Mouse (Mus musculus) ES-E14 (cell line): ENCODE results near the gene Hspbp1. TPM values are rescaled to one million over a fixed set of nuclear protein-coding genes. Genes with fewer than 3 reads are reported as not detected.

ENCODE experiments used
- DNase-seq: peaks from one replicate; pipeline ENCODE4 v3.0.0-alpha.2; 2013; ENCODE audit warnings: low read depth, low spot score
- H3K27ac ChIP-seq: 2 replicates; pipeline ENCODE4 v1.5.1; 2012; ENCODE audit warnings: low read depth, mild to moderate bottlenecking, low read length, moderate library complexity, mixed read lengths; ENCODE audit not compliant: poor library complexity, insufficient read depth, severe bottlenecking
- H3K36me3 ChIP-seq: 2 replicates; pipeline ENCODE4 v1.6.1; 2012; ENCODE audit warnings: mild to moderate bottlenecking, low read length, moderate library complexity, mixed read lengths; ENCODE audit not compliant: control insufficient read depth, poor library complexity, insufficient read depth, severe bottlenecking
- H3K4me1 ChIP-seq, 2 experiments: fragments of 150-350 bp in 1 of 2; sonication (generic) in 1 of 2; 2 replicates each; pipeline ENCODE4 v1.6.1; 2012; ENCODE audit warnings: low read length in 2 of 2, mild to moderate bottlenecking in 1 of 2, mixed read lengths in 1 of 2; ENCODE audit not compliant: control insufficient read depth in 2 of 2, insufficient read depth in 2 of 2, poor library complexity in 1 of 2
- H3K4me3 ChIP-seq, 2 experiments: fragments of 150-350 bp in 1 of 2; sonication (generic) in 1 of 2; 2 replicates each; pipeline ENCODE4 v1.5.1; 2012; ENCODE audit warnings: low read length in 2 of 2, low read depth in 1 of 2, mild to moderate bottlenecking in 1 of 2, mixed read lengths in 1 of 2; ENCODE audit not compliant: insufficient read depth in 1 of 2, poor library complexity in 1 of 2, severe bottlenecking in 1 of 2
- H3K9ac ChIP-seq: 2 replicates; pipeline ENCODE4 v1.6.1; 2012; ENCODE audit warnings: low read depth, mild to moderate bottlenecking, low read length, mixed read lengths; ENCODE audit not compliant: poor library complexity, insufficient read depth, severe bottlenecking
- H3K9me3 ChIP-seq: fragments of 150-350 bp; sonication (generic); 2 replicates; pipeline ENCODE4 v1.6.1; 2012; ENCODE audit warnings: low read depth, mild to moderate bottlenecking, low read length; ENCODE audit not compliant: control insufficient read depth, insufficient read depth
- CHD2 ChIP-seq: IDR thresholded peaks from 2 replicates; pipeline ENCODE4 v1.6.1; 2014; ENCODE audit warnings: mild to moderate bottlenecking, low read depth, low read length, inconsistent platforms
- HCFC1 ChIP-seq: IDR thresholded peaks from 2 replicates; pipeline ENCODE4 v1.6.1; 2012; ENCODE audit warnings: low read length, inconsistent platforms, borderline replicate concordance; ENCODE audit not compliant: insufficient read depth
- MAFK ChIP-seq: IDR thresholded peaks from 2 replicates; pipeline ENCODE4 v1.6.1; 2014; ENCODE audit warnings: mild to moderate bottlenecking, low read depth, low read length, inconsistent platforms; ENCODE audit not compliant: insufficient read depth
- ZC3H11A ChIP-seq: IDR thresholded peaks from 2 replicates; pipeline ENCODE4 v1.6.1; 2012; ENCODE audit warnings: low read depth, mild to moderate bottlenecking, inconsistent platforms, low read length, borderline replicate concordance
- ZNF384 ChIP-seq: IDR thresholded peaks from 2 replicates; pipeline ENCODE4 v1.6.1; 2012; ENCODE audit warnings: low read depth, low read length, inconsistent platforms
- in situ Hi-C, 2 experiments: fragments of 600-800 bp; cut with MboI; formaldehyde crosslinking; loops; one replicate each; pipeline ENCODE4 v1.15.1; 2025; ENCODE audit warnings: low sequenced_read_pairs in 2 of 2, inconsistent platforms in 1 of 2; ENCODE audit not compliant: unreplicated experiment in 2 of 2
- total RNA-seq: library from RNA; depleted of rRNA; stranded (reverse); fragments of 300-350 nt; gene quantifications from 2 replicates; pipeline ENCODE4 v1.2.3, GENCODE M21; 2012

The Hspbp1 gene
- total RNA-seq, 1 experiment = 61.2 TPM

- H3K9me3 ChIP-seq = no peaks in the 10 kb centered on the region
- H3K36me3 ChIP-seq = no peaks in the 10 kb centered on the region
- no peaks in the 10 kb centered on the region for H3K4me1 ChIP-seq
- TF ChIP-seq CHD2 (no peak), ZC3H11A (no peak), MAFK (no peak), ZNF384 (no peak), HCFC1 (no peak)
- H3K9ac ChIP-seq = no peak overlapping the region
- peak; percentile 82 for DNase-seq
- H3K27ac ChIP-seq = no peak overlapping the region
- no peak overlapping the region for H3K4me3 ChIP-seq
- in situ Hi-C loops = no loop called here
Observed at GRCm38 (mm10) chr7:4619979-4620378, 64.9 kb downstream of the Hspbp1 start.

- no peak overlapping the region for H3K9ac ChIP-seq
- no peaks in the 10 kb centered on the region for H3K9me3 ChIP-seq
- in situ Hi-C loops = no loop called here
- no peak overlapping the region for H3K4me3 ChIP-seq
- TF ChIP-seq CHD2 = no peak
- no peak for TF ChIP-seq MAFK
- no peak for TF ChIP-seq HCFC1
- no peak for TF ChIP-seq ZC3H11A
- no peak for TF ChIP-seq ZNF384
- H3K4me1 ChIP-seq = peaks cover 0 to 2% of the 10 kb centered on the region in 2 experiments; a peak in 1 of 4 replicates
- no peaks in the 10 kb centered on the region for H3K36me3 ChIP-seq
- no peak overlapping the region for H3K27ac ChIP-seq
- DNase-seq = no peak
Observed at GRCm38 (mm10) chr7:4613740-4614403, 71.0 kb downstream of the Hspbp1 start.

- no peak for DNase-seq
- Histone ChIP-seq H3K4me1 (peaks cover 0 to 2% of the 10 kb centered on the region in 2 experiments; a peak in 1 of 4 replicates), H3K27ac (no peak overlapping the region), H3K36me3 (no peaks in the 10 kb centered on the region), H3K9ac (no peak overlapping the region), H3K9me3 (no peaks in the 10 kb centered on the region), H3K4me3 (no peak overlapping the region)
- TF ChIP-seq CHD2 (no peak), ZNF384 (no peak), HCFC1 (no peak), MAFK (no peak), ZC3H11A (no peak)
- in situ Hi-C loops = no loop called here
Observed at GRCm38 (mm10) chr7:4612956-4613355, 71.9 kb downstream of the Hspbp1 start.

GRCm38 (mm10) chr7:4612386-4612785, 72.5 kb downstream of the Hspbp1 start:
- DNase-seq = no peak
- Histone ChIP-seq H3K4me1 (peaks cover 0 to 2% of the 10 kb centered on the region in 2 experiments; a peak in 1 of 4 replicates), H3K27ac (no peak overlapping the region), H3K4me3 (peak overlapping the region in 1 of 2 experiments; percentile 30; a peak in 2 of 4 replicates), H3K9me3 (no peaks in the 10 kb centered on the region), H3K9ac (no peak overlapping the region), H3K36me3 (no peaks in the 10 kb centered on the region)
- TF ChIP-seq ZC3H11A (no peak), CHD2 (no peak), ZNF384 (no peak), HCFC1 (no peak), MAFK (no peak)
- in situ Hi-C loops = no loop called here
